Mouse (Mus musculus) midbrain, postnatal 0 days (tissue): ENCODE results near the gene 2900026A02Rik. TPM values are rescaled to one million over a fixed set of nuclear protein-coding genes. Genes with fewer than 3 reads are reported as not detected.
A peak's percentile ranks its signal among the peaks of the same experiment; 100 is the strongest.

Experiments
- ATAC-seq: fragments of 200-750 bp; cut with Nextera tagmentation; 2 replicates; pipeline ENCODE4 v1.8.0; 2017; ENCODE audit warnings: moderate number of reproducible peaks, mild to moderate bottlenecking, moderate TSS enrichment, moderate library complexity; ENCODE audit not compliant: low FRiP score
- DNase-seq: peaks from one replicate; pipeline ENCODE4 v3.0.0-alpha.2; 2015; ENCODE audit warnings: low spot score
- H3K27ac ChIP-seq: fragments of 300-500 bp; sonication (generic); 2 replicates; pipeline ENCODE4 v1.5.1; 2014; ENCODE audit warnings: low read depth, mild to moderate bottlenecking, low read length, mixed read lengths
- H3K27me3 ChIP-seq: fragments of 300-500 bp; sonication (generic); 2 replicates; pipeline ENCODE4 v1.6.1; 2014; ENCODE audit warnings: low read length, control low read depth, mixed read lengths; ENCODE audit not compliant: insufficient read depth
- H3K36me3 ChIP-seq: fragments of 300-500 bp; sonication (generic); 2 replicates; pipeline ENCODE4 v1.6.1; 2014; ENCODE audit warnings: low read length, control low read depth, mixed read lengths; ENCODE audit not compliant: insufficient read depth
- H3K4me1 ChIP-seq: fragments of 300-500 bp; sonication (generic); 2 replicates; pipeline ENCODE4 v1.6.1; 2014; ENCODE audit warnings: mild to moderate bottlenecking, control low read depth, antibody characterized with exemption, low read length, mixed read lengths; ENCODE audit not compliant: insufficient read depth
- H3K4me2 ChIP-seq: fragments of 300-500 bp; sonication (generic); 2 replicates; pipeline ENCODE4 v1.6.1; 2014; ENCODE audit warnings: low read depth, mild to moderate bottlenecking, low read length, mixed read lengths; ENCODE audit not compliant: poor library complexity, severe bottlenecking
- H3K4me3 ChIP-seq: fragments of 300-500 bp; sonication (generic); 2 replicates; pipeline ENCODE4 v1.5.1; 2014; ENCODE audit warnings: low read depth, mild to moderate bottlenecking, low read length, moderate library complexity
- H3K9ac ChIP-seq: fragments of 300-500 bp; sonication (generic); replicated peaks from 2 replicates; pipeline ENCODE4 v1.6.1; 2014; ENCODE audit warnings: mild to moderate bottlenecking, low read length, moderate library complexity, mixed read lengths; ENCODE audit not compliant: poor library complexity, severe bottlenecking
- H3K9me3 ChIP-seq: fragments of 300-500 bp; sonication (generic); 2 replicates; pipeline ENCODE4 v1.6.1; 2016; ENCODE audit warnings: low read length, control low read depth
- CTCF ChIP-seq: IDR thresholded peaks from 2 replicates; pipeline ENCODE4 v1.5.1; 2016; ENCODE audit warnings: antibody characterized with exemption, mild to moderate bottlenecking
- WGBS: fragments of 180-500 bp; shearing (Covaris S2); extraction: QIAGEN DNeasy Blood & Tissue Kit; methylation state at CpG from one replicate; pipeline ENCODE4 v1.1.7; 2014; 5-methylcytosine and 5-hydroxymethylcytosine counted together
- polyA plus RNA-seq: library from polyadenylated mRNA; unstranded; fragments of >200 nt; fragmentation: Nextera tagmentation; extraction: Ambion mirVana; gene quantifications from 2 replicates; pipeline ENCODE4 v1.2.1, GENCODE M21; 2015
- total RNA-seq: library from RNA; depleted of rRNA; stranded (reverse); fragments of >200 nt; gene quantifications from 2 replicates; pipeline ENCODE4 v1.2.3, GENCODE M21; 2014

The 2900026A02Rik gene
- total and polyA plus RNA-seq, 2 experiments from 2014 or later = 3.8 to 11.8 TPM

GRCm38 (mm10) chr5:113209401-113209750, 11.7 kb downstream of the 2900026A02Rik start:
- Histone ChIP-seq H3K9me3 (no peaks in the 10 kb centered on the region), H3K4me2 (no peak overlapping the region), H3K36me3 (no peaks in the 10 kb centered on the region), H3K4me3 (no peak overlapping the region), H3K27me3 (no peaks in the 10 kb centered on the region), H3K27ac (peak overlapping the region; percentile 44; the same call in 1 of the 2 replicates), H3K4me1 (no peaks in the 10 kb centered on the region), H3K9ac (no peak overlapping the region)
- DNase-seq (no peak), ATAC-seq (no peak)
- no peak for TF ChIP-seq CTCF
- WGBS = 54% methylated on average over 11 of the region's 11 CpGs

GRCm38 (mm10) chr5:113208622-113209400, 12.2 kb downstream of the 2900026A02Rik start:
- H3K4me3 ChIP-seq = no peak overlapping the region
- H3K9me3 ChIP-seq = no peaks in the 10 kb centered on the region
- no peak overlapping the region for H3K9ac ChIP-seq
- ATAC-seq (peak; percentile 59), DNase-seq (peak; percentile 80)
- no peaks in the 10 kb centered on the region for H3K36me3 ChIP-seq
- TF ChIP-seq CTCF = no peak
- H3K4me1 ChIP-seq = no peaks in the 10 kb centered on the region
- no peaks in the 10 kb centered on the region for H3K27me3 ChIP-seq
- H3K4me2 ChIP-seq = no peak overlapping the region
- WGBS = 40% methylated on average over 11 of the region's 11 CpGs
- peak overlapping the region; percentile 44; the same call in 1 of the 2 replicates for H3K27ac ChIP-seq

GRCm38 (mm10) chr5:113208048-113208447, 13.0 kb downstream of the 2900026A02Rik start:
- Histone ChIP-seq H3K9ac (no peak overlapping the region), H3K27ac (no peak overlapping the region), H3K36me3 (no peaks in the 10 kb centered on the region), H3K27me3 (no peaks in the 10 kb centered on the region), H3K4me2 (no peak overlapping the region), H3K4me1 (no peaks in the 10 kb centered on the region), H3K9me3 (no peaks in the 10 kb centered on the region), H3K4me3 (no peak overlapping the region)
- WGBS = 81% methylated on average over 4 of the region's 4 CpGs
- ATAC-seq = no peak
- DNase-seq = no peak
- no peak for TF ChIP-seq CTCF

- 62% methylated on average over 9 of the region's 9 CpGs for WGBS
- Histone ChIP-seq H3K4me3 (no peak overlapping the region), H3K9me3 (no peaks in the 10 kb centered on the region), H3K4me1 (no peaks in the 10 kb centered on the region), H3K9ac (no peak overlapping the region), H3K4me2 (no peak overlapping the region), H3K36me3 (no peaks in the 10 kb centered on the region), H3K27ac (no peak overlapping the region), H3K27me3 (no peaks in the 10 kb centered on the region)
- DNase-seq (no peak), ATAC-seq (no peak)
- TF ChIP-seq CTCF = no peak
Measured at GRCm38 (mm10) chr5:113206670-113207352, 14.2 kb downstream of the 2900026A02Rik start.

GRCm38 (mm10) chr5:113204193-113204592, 16.8 kb downstream of the 2900026A02Rik start:
- Histone ChIP-seq H3K4me2 (no peak overlapping the region), H3K9ac (no peak overlapping the region), H3K4me3 (no peak overlapping the region), H3K27ac (no peak overlapping the region), H3K27me3 (no peaks in the 10 kb centered on the region), H3K36me3 (no peaks in the 10 kb centered on the region), H3K4me1 (no peaks in the 10 kb centered on the region), H3K9me3 (no peaks in the 10 kb centered on the region)
- TF ChIP-seq CTCF = no peak
- WGBS = 89% methylated on average over 9 of the region's 9 CpGs
- ATAC-seq = no peak
- no peak for DNase-seq

- no peak for ATAC-seq
- no peak overlapping the region for H3K4me2 ChIP-seq
Measured at GRCm38 (mm10) chr5:113199772-113200134, 21.3 kb downstream of the 2900026A02Rik start.

More at GRCm38 (mm10) chr5:113199772-113200134, 21.3 kb downstream of the 2900026A02Rik start:
- Histone ChIP-seq H3K9me3 (no peaks in the 10 kb centered on the region), H3K9ac (no peak overlapping the region), H3K27ac (no peak overlapping the region), H3K36me3 (no peaks in the 10 kb centered on the region), H3K4me3 (no peak overlapping the region), H3K27me3 (no peaks in the 10 kb centered on the region), H3K4me1 (no peaks in the 10 kb centered on the region)
- no peak for DNase-seq
- TF ChIP-seq CTCF = no peak
- WGBS = 82% methylated on average over 10 of the region's 10 CpGs
